29 mouse cellular contexts compared by ENCODE assay signal in genomic region chr7:126194175-126194574, GRCm38 (mm10). TPM values are rescaled to one million over a fixed set of nuclear protein-coding genes. Genes with fewer than 3 reads are reported as not detected.
DNase-seq lines count a peak whose midpoint lies in the region; ATAC-seq and TF ChIP-seq lines count a peak whose summit lies in the region.
"Had no signal": no experiment of that assay in that cellular context is flagged by ENCODE, and none has a peak within 500 bp of the region (broad histone marks: within the 10 kb centered on the region; RNA-seq: fewer than 3 reads in every experiment).

No protein-coding gene starts in this region.

- no peaks in the 10 kb centered on the region for H3K9me3 ChIP-seq in stomach, postnatal 0 days (ENCODE audit: control insufficient read depth, low read length)
- no peaks in the 10 kb centered on the region for H3K9me3 ChIP-seq in kidney, embryonic 14.5 days (ENCODE audit: control insufficient read depth, low read length)
- H3K9me3 ChIP-seq: embryonic facial prominence, embryonic 12.5 days; heart, embryonic 10.5 days; hindbrain, embryonic 13.5 days; liver, embryonic 15.5 days; neural tube, embryonic 13.5 days had no signal

- H3K4me3 ChIP-seq in bone marrow, adult 2 months (replicated peaks; ENCODE audit: control insufficient read depth, low read depth, low read length), result no peak overlapping the region
- H3K4me3 ChIP-seq in stomach, postnatal 0 days (ENCODE audit: low read depth, low read length), result no peak overlapping the region
- H3K4me3 ChIP-seq in kidney, embryonic 14.5 days (ENCODE audit: low read length), result no peak overlapping the region
- H3K4me3 ChIP-seq: embryonic facial prominence, embryonic 12.5 days; heart, embryonic 10.5 days; hindbrain, embryonic 13.5 days; liver, embryonic 15.5 days; neural tube, embryonic 13.5 days had no signal

- peaks cover 5% of the 10 kb centered on the region for H3K4me1 ChIP-seq in bone marrow, adult 2 months (ENCODE audit: control insufficient read depth, insufficient read depth, low read length)
- peaks cover 3% of the 10 kb centered on the region for H3K4me1 ChIP-seq in stomach, postnatal 0 days (replicated peaks; ENCODE audit: control insufficient read depth, insufficient read depth)
- peaks cover 13% of the 10 kb centered on the region; the same call in 1 of the 2 replicates for H3K4me1 ChIP-seq in kidney, embryonic 14.5 days (ENCODE audit: control insufficient read depth, insufficient read depth, low read length)

- TF ChIP-seq EP300 in stomach, postnatal 0 days (optimal IDR thresholded peaks at IDR 0.05), result no peak

- H3K27me3 ChIP-seq in stomach, postnatal 0 days (ENCODE audit: control insufficient read depth, insufficient read depth, low read length), result no peaks in the 10 kb centered on the region
- no peaks in the 10 kb centered on the region for H3K27me3 ChIP-seq in kidney, embryonic 14.5 days (ENCODE audit: control insufficient read depth, insufficient read depth, low read length)
- H3K27me3 ChIP-seq: embryonic facial prominence, embryonic 12.5 days; hindbrain, embryonic 13.5 days; liver, embryonic 15.5 days; neural tube, embryonic 13.5 days had no signal

- no peak for TF ChIP-seq POLR2A in bone marrow, adult 2 months (IDR thresholded peaks at IDR 0.05; ENCODE audit: borderline replicate concordance, control insufficient read depth, low read depth, low read length)

- H3K9ac ChIP-seq in stomach, postnatal 0 days (ENCODE audit: low read length), result no peak overlapping the region
- H3K9ac ChIP-seq in kidney, embryonic 14.5 days (ENCODE audit: low read depth, low read length), result no peak overlapping the region
- H3K9ac ChIP-seq: embryonic facial prominence, embryonic 12.5 days; hindbrain, embryonic 13.5 days; liver, embryonic 15.5 days; neural tube, embryonic 13.5 days had no signal

- ATAC-seq in megakaryocyte, adult 5-6 weeks (ENCODE audit: poor library complexity, severe bottlenecking), result peak; percentile 98
- ATAC-seq in stomach, postnatal 0 days (ENCODE audit: low FRiP score, low TSS enrichment), result peak; percentile 42; the same call in 1 of the 2 replicates
- no peak for ATAC-seq in kidney, embryonic 14.5 days (ENCODE audit: low FRiP score, low TSS enrichment)
- ATAC-seq: forebrain, embryonic 14.5 days had no signal

- no peak for TF ChIP-seq CTCF in bone marrow, adult 2 months (IDR thresholded peaks at IDR 0.05; ENCODE audit: control insufficient read depth, insufficient read depth, low read length)
- TF ChIP-seq CTCF in stomach, postnatal 0 days (IDR thresholded peaks at IDR 0.05; ENCODE audit: low read depth), result no peak

- H3K27ac ChIP-seq in bone marrow, adult 2 months (ENCODE audit: control insufficient read depth, insufficient read depth, low read depth, low read length, poor library complexity), result peak overlapping the region; percentile 76; the same call in 1 of the 2 replicates
- no peak overlapping the region for H3K27ac ChIP-seq in stomach, postnatal 0 days (replicated peaks)
- H3K27ac ChIP-seq in kidney, embryonic 14.5 days (ENCODE audit: low read depth, low read length), result no peak overlapping the region
- H3K27ac ChIP-seq: embryonic facial prominence, embryonic 12.5 days; heart, embryonic 10.5 days; hindbrain, embryonic 13.5 days; kidney, postnatal 0 days; liver, embryonic 15.5 days; neural tube, embryonic 13.5 days had no signal

- peak; percentile 15 for DNase-seq in lung, postnatal 25 days (ENCODE audit: low spot score)
- no peak for DNase-seq in lung, adult 18-20 months
- no peak for DNase-seq in stomach, postnatal 0 days (ENCODE audit: low spot score)
- DNase-seq in testis, postnatal 14 days (ENCODE audit: low spot score), result no peak
- no peak for DNase-seq in kidney, adult 8-10 months
- DNase-seq: cerebellum, adult 8-10 months; cerebellum, postnatal 36 days; embryo, embryonic 11 days; gastrocnemius, postnatal 14 days; heart, adult 11 months; heart, postnatal 36 days; kidney, adult 18-20 months; layer of hippocampus, adult 9-11 months; liver; retina, postnatal 1 day; right cerebral cortex, postnatal 25 days; spleen, adult 18-20 months; thymus, postnatal 4 days had no signal

- H3K4me2 ChIP-seq in stomach, postnatal 0 days (replicated peaks; ENCODE audit: low read depth), result no peak overlapping the region
- H3K4me2 ChIP-seq in kidney, embryonic 14.5 days (replicated peaks; ENCODE audit: low read depth, low read length), result no peak overlapping the region
- H3K4me2 ChIP-seq: embryonic facial prominence, embryonic 12.5 days; hindbrain, embryonic 13.5 days; liver, embryonic 15.5 days; midbrain, embryonic 11.5 days; neural tube, embryonic 13.5 days had no signal

- 64% methylated on average over 1 of the region's 1 CpGs for WGBS in bone marrow, adult 2 months
- 95% methylated on average over 1 of the region's 1 CpGs for WGBS in stomach, postnatal 0 days
- 93% methylated on average over 1 of the region's 1 CpGs for WGBS in kidney, embryonic 14.5 days

- H3K36me3 ChIP-seq in stomach, postnatal 0 days (ENCODE audit: control insufficient read depth, insufficient read depth, low read length), result no peaks in the 10 kb centered on the region
- no peaks in the 10 kb centered on the region for H3K36me3 ChIP-seq in kidney, embryonic 14.5 days (ENCODE audit: control insufficient read depth, insufficient read depth, low read length)
- H3K36me3 ChIP-seq: hindbrain, embryonic 13.5 days had no signal

RNA-seq across cellular contexts. Expression of gene Xpo6, which starts 6.1 kb away (rescaled TPM):
- 55.6 and 96.0 TPM in 2 replicates for polyA plus RNA-seq in bone marrow, adult 2 months (2011; ENCODE audit: insufficient read depth, insufficient read length, low replicate concordance, missing spikeins)
- total RNA-seq in megakaryocyte, adult 5-6 weeks (2015), result 128 and 140 TPM in 2 replicates
- total RNA-seq in megakaryocyte, adult 5-6 weeks (2017), result 58.6 and 65.2 TPM in 2 replicates
- polyA plus RNA-seq in stomach, postnatal 0 days (2015; fragmentation: Nextera tagmentation; extraction: Ambion mirVana), result 19.3 and 19.7 TPM in 2 replicates
- 52.5 and 77.9 TPM in 2 replicates for polyA plus RNA-seq in kidney, embryonic 14.5 days (2014; fragmentation: Nextera tagmentation; extraction: Ambion mirVana)
